Mouse (Mus musculus): ENCODE measurements around the gene Lefty1.

DNA sequence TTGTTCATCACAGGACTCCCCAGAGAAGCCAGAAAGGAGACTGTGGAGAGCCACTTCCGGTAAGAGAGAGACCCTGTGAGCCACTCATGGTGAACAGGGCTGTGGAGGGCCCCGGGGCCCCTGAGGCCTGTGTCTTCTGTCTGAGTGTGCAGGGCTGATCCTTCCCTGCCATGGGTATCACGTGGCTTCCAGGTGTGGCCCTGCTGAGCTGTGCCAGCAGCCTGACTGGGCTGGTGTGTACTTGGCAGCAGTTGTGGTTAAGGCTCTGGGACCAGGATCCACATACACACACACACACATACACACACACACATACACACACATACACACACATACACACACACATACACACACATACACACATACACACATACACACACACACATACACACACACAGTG is 23.2 kb downstream of the Lefty1 start:
- TF ChIP-seq CTCF (IDR thresholded peaks at IDR 0.05; ENCODE audit: control insufficient read depth, insufficient read depth, insufficient replicate concordance, low read depth, low read length) (no peak), POLR2A (IDR thresholded peaks at IDR 0.05; ENCODE audit: control insufficient read depth, low read depth, low read length) (no peak)
